Mouse (Mus musculus): ENCODE data around the gene Tedc1.
"Not testable (repeated sequence)": the region's sequence is repeated elsewhere in the genome, so short reads cannot be mapped to it uniquely, and the experiment has no call there.

Tedc1 gene

DNA sequence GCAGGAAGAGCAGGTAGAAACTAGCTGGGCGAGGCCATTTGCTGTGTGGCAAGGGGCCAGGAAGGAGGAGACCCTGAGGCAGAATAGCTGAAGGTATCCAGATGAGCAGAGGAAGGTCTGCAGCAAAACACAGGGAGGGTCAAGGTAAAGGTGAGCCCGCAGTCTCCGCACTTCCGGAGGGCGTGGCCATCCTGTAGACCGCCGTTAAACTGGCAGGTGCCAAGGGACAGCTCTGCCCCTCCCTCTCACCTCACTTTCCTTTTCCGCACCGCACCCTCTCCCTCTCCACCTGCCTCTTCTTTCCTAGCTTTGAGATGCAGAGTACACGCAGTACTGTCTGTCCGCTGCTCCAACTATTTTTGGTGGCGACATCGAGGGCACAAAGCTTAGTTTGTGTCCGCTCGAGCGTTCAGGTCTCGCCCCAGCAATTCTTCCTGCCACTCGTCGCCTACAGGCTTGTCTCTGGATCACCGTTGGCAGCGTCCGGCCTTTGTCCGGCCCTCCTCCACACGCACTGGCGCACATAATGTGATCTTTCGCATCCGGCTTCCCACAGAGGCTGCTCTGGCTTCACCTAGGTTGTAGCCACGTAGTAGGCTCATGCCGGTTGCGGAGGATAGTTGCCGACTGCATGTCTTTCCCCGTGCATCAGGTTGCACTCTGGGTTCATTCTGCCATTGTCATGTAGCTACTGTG lies 997 bp upstream of the Tedc1 start:
- peak; percentile 74 for DNase-seq

DNA sequence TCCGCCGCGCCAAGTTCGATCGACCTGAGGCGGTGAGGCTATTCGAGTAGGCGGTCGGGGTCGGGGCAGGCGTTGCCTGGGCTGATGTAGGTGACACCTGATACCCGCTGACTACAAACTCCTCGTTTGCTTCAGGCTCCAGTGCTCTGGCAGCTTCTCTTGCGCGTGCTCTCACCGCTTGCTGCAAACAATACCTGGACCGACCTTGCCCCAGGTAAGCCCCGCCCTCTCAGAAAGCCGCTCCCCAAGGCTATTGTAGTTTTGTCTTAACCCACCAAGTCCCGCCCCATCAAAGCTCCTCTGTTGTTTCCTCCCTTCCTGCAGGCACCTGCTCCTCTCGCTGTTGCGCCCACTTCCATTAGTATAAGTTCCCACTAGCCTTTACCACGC lies 314 bp downstream of the Tedc1 start:
- no peak for DNase-seq

DNA sequence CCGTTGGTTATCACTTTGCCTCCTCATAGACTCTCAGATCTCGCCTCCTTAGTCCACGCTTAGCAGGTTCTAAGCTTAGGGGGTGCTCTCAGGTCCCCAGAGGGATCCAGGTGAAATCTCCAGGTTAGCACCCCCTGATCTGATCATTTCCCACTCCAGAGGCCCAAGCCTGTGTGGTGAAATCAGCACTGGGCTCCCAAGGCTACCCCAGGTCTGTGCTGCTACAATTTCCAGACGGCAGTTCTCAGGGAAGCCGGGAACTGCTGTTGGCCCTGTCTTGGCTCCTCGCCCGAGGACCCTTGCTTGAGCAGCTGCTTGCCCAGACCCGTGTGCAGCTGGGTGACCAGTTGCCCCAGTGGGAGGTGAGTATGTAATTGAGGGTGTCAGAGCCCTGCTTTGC lies 781 bp downstream of the Tedc1 start:
- DNase-seq: peak; percentile 61

DNA sequence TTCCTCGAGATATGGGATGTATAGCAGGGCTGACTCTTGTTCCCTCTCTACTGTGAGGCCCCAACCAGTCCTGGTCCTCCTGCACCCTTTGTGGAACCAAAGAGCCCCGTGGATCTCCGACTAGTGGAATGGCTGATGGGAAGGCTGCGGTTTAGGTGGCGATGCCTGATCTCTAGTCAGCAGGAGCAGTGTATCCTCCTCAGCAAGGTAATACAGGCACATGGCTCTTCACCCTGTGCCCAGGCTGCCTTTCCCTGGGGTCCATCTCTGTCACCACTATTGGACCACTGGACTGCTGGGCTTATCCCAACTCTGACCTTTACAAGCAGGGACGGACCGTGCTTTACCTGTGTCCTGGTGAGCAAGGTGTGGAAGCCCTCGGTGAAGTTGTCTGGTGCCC lies 1.3 kb downstream of the Tedc1 start:
- peak; percentile 55 for DNase-seq

GRCm38 (mm10) chr12:113157971-113158370 lies 1.8 kb downstream of the Tedc1 start:
- DNase-seq: no peak

DNA sequence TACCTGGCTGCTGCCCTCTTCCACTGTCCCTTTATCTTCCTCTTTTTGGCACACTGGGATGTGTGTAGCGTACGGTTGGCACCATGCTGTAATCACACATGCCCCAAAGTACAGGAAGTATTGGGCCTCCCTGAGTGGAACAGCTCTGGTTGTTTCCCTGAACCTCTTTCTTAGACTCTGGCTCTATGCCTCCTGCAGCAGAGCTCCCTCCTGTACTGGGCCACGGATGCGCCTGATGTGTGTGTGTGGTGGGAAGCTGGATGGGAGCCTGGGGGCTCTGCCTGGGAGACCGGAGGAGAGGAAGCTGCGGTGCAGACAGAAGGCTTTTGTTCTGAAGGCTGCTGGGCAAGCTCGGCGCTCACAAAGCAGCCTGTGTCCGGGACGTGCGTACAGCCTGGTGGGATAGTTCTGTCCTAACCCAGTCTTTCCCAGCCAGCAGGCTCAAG lies 7.4 kb downstream of the Tedc1 start:
- peak; percentile 53 for DNase-seq

- DNase-seq: no peak
Measured at GRCm38 (mm10) chr12:113168031-113168536, 11.9 kb downstream of the Tedc1 start.

DNA sequence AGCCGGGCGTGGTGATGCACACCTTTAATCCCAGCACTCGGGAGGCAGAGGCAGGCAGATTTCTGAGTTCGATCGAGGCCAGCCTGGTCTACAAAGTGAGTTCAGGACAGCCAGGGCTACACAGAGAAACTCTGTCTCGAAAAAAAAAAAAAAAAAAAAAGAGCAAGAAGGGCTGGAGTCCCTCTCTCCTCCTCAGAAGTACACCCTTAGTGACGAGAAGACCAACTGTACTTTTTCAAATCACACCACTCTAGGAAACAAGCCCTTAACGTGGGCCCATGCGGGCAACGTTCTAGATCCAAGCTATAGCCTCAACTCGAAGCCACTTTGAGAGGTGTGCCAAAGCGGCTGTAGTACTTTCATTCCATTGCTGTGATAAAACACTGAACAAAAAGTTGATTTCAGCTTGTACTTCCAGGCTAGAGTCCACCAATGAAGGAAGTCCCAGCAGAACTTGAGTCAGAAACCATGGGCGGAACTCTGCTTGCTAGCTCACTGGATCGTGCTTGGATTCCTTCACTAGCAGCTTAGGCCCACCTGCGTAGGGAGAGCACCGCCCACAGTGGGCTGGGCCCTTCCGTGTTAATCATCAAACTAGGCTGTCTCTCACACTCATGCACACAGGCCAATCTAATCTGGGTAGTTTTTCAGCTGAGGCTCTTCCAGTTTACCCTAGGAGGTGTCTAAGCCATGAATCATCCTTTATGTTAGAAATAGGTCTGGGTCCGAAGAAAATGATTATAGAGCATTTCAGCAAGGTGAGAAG lies 20.9 kb downstream of the Tedc1 start:
- DNase-seq: no peak

DNA sequence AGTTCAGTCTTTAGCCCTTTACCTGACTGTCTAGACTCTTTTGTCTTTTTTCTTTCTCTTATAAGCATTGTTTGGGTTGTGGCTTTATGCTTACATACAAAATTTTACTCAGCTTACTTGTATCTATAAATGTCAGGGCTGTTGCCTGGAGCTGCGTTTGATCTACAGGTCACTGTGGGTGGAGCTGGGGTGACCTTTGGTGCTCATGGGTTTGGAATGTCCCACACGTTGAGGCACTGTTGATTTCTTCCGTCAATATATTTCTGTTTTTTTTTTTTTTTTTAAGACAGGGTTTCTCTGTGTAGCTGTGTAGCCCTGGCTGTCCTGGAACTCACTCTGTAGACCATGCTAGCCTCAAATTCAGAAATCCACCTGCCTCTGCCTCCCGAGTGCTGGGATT lies 24.8 kb downstream of the Tedc1 start:
- no peak for DNase-seq

DNA sequence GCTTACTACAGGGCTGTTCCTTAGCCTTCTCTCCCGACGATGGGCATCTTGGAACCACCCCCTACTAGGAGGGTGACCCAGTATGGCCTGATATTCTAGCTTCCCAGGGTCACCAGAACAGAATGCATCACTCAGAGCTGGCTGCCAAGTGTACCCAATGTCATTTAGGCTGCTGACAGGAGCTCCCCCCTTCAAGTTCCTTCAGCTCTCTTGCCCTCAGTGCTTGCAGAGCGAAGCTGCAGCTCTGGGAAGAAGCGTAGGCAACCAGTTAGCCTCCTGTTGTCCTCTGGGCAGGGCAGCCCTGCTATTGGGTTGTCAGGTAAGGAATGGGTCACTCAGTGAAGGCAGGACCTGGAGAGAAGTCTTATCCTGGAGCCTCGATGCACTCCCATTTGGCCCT lies 28.7 kb downstream of the Tedc1 start:
- peak; percentile 45 for DNase-seq

GRCm38 (mm10) chr12:113185442-113186291 lies 29.4 kb downstream of the Tedc1 start, which contains the start of gene Tmem121:
Gene Tmem121 (plus strand): TSS chr12:113185930.
- peak; percentile 69 for DNase-seq

DNA sequence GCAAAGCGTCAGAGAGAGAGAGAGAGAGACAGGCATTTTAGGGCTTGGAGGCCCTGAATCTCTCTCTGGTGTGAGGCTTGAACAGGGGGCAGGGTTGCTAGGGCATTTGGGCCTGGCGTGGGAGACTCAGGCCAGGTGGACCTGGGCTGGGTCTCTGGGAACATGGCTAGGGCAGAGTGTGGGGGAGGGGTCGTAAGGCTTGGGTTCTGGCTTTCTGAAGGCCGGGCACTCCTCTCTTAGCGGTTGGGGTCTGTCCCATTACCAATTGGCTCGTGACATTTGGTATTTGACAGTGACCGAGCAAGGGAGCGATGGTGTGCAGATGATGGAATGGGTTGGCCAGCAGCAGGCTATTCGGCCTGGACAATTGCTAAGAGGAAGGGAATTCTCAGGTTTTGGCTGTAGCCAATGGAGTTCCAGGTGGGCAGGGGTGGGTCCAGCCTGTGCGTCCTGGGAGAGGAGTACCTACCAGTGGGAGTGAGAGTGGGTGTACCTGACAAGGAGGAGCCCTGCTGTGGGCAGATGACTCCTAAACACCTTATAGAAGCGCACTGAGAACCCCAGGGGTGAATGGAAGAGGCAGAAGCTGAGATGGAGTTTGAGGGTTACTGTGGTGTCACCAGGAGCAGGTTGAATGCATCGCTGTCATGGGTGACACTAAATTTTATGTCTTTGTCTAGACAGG lies 30.2 kb downstream of the Tedc1 start:
- DNase-seq: peak; percentile 55

GRCm38 (mm10) chr12:113187011-113187375 lies 30.8 kb downstream of the Tedc1 start:
- DNase-seq: peak; percentile 52

- DNase-seq: peak; percentile 92
Measured at GRCm38 (mm10) chr12:113187584-113188295, 31.5 kb downstream of the Tedc1 start.

DNA sequence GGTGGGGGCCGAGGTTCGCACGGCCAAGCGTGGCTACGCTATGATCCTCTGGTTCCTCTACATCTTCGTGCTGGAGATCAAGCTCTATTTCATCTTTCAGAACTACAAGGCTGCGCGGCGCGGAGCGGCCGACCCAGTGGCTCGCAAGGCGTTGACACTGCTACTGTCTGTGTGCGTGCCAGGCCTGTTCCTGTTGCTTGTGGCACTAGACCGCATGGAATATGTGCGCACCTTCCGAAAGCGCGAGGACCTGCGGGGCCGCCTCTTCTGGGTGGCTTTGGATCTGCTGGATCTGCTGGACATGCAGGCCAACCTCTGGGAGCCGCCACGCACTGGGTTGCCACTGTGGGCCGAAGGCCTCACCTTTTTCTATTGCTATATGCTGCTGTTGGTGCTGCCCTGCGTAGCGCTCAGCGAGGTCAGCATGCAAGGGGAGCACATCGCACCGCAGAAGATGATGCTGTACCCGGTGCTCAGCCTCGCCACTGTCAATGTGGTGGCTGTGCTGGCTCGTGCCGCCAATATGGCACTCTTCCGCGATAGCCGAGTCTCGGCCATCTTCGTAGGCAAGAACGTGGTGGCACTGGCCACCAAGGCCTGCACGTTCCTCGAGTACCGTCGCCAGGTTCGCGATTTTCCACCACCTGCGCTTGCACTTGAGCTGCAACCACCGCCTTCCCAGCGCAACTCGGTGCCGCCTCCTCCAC lies 32.3 kb downstream of the Tedc1 start:
- peak; percentile 58 for DNase-seq

GRCm38 (mm10) chr12:113193423-113193822 lies 37.2 kb downstream of the Tedc1 start:
- no peak for DNase-seq

- DNase-seq: not testable (repeated sequence)
Measured at GRCm38 (mm10) chr12:113199132-113199531, 42.9 kb downstream of the Tedc1 start.

DNA sequence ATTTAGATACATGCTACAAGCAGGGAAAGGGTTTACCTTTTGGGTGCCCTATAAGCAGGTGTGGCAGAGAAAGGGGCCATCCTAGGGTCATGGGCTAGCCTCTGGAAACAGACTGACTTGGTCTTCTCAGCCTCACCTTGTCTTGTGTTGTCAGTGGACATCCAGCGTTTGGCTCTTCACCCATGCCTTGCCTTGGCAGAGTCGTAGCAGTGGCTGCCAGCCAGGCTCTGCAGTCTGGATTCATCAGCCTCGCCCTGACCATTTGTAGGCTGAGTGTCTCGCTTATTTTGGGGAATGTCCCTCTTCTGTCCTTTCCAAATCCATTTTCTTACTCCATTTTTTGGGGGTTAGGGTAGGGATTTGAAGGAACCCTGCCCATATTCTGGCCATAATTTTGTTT lies 45.1 kb downstream of the Tedc1 start:
- DNase-seq: no peak

GRCm38 (mm10) chr12:113202008-113202407 lies 45.8 kb downstream of the Tedc1 start:
- DNase-seq: no peak

DNA sequence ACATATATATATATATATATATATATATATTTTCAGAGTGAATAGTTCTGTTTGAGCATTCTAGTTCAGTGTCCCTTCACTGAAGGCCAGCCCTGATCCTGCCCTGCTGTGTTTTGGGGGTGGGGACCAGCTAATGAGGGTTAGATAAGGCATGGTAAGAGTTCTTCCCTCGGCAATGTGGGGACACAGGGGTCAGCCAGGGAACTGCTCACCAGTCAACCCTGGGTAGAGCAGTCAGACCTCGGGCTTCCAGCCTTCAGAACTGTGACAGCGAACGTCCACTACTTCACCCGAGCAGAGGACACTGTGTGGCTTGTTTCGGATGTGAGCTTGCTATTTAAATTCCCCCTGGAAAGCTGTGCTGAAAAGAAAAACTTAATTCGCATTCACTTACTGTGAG lies 47.3 kb downstream of the Tedc1 start:
- no peak for DNase-seq

DNA sequence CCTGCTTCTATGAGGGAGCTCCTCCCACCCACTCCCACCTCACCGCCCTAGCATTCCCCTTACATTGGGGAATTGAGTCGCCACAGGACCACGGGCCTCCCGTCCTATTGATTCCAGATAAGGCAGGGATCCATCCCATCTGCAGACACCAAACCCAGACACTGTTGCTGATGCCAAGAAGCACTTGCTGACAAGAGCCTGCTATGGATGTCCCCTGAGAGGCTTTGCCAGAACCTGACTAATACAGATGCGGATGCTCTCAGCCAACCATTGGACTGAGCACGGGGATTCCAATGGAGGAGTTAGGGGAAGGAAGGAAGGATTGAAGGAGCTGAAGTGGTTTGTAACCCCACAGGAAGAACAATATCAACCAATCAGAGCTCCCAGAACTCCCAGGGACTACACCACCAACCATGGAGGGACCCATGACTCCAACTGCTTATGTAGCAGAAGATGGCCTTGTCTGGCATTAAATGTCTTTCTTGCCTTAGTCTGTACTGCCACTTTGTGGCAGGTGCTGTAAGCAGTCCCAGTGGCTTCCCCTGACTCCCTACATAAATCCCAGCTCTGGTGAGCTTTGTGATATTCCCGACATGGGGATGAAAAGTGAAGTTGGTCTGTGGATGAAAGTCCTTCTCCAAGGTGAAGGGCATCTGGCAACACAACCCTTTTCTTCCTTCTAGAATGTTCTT lies 49.2 kb downstream of the Tedc1 start:
- no peak for DNase-seq
